Mouse (Mus musculus): ENCODE results near the gene Efcab8. TPM values are rescaled to one million over a fixed set of nuclear protein-coding genes. Genes with fewer than 3 reads are reported as not detected.

Efcab8 gene
- 0.10 TPM in 1 of 2 replicates, not detected in the other for total RNA-seq (2017)

DNA sequence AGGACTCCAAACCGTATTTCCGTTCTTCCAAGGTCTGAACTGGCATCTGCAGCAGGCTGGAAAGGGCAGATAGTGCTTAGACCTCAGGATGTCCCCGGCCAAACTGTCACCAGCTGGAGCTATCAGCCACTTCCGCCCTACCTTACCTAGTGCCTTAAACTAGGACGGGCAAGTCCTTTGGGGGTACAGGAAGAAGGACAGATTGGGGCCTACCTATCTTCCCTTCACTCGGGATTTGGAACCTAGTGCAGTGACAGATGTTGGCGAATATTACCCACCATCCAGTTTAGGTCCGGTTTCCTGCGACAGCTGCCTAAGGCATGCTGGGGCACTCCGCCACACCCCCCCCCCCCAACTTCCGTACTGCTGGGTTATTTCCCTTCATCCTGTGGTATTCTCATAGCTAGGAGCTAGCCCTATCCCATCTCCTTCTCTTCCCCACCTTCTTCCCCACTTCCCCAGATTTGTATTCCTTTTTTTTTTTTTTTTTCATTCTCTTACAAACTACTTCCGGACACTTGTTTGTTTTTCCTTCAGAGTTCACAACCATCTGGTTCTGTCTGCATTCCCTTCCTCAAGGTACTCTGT lies at the start of gene Efcab8:
Gene Efcab8 (plus strand): TSS at position 538 of the 588 bp plus-strand sequence.
- ATAC-seq (replicated peaks; ENCODE audit: low read depth, poor library complexity, severe bottlenecking): peak; percentile 75

GRCm38 (mm10) chr2:153734033-153734432 lies 45.7 kb upstream of the Efcab8 start:
- ATAC-seq (replicated peaks; ENCODE audit: low read depth, poor library complexity, severe bottlenecking): peak; percentile 36; the same call in 1 of the 2 replicates

- peak; percentile 95 for ATAC-seq (replicated peaks; ENCODE audit: low read depth, poor library complexity, severe bottlenecking)
These were observed 39.0 kb upstream of the Efcab8 start, which contains the start of gene Mapre1 for GRCm38 (mm10) chr2:153740500-153741436. Mapre1 (plus strand) TSS chr2:153741274.

DNA sequence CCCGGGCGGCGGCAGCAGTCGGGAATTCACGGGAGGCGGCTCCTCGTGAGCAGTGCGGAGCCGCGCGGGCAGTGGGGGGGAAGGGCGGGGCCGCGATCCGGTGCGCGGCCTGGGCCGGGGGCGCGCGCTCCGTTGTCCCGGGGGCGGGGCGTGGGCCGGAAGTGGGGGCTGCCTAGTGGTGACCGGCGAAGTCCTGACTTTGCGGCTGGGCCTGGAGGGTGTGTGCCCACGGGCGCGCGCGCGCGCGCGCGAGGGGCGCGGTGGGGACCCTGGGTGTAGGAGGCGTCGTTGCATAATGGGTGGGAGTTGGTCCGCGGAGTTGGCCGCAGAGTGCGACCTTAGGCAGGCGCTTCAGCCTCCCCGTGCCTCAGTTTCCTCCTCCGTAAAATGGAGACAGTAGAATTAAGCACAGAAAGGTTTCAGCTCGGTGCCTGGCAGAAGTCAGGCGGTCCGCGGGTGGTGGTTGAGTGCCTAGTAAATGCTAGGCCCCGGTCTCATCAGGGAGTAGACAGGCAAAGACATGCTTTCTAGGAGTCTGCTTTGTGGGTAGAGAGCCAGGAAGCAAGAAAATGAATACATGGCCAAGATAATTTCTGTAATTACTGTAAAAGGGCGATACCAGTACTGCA lies 38.2 kb upstream of the Efcab8 start:
- peak; percentile 32 for ATAC-seq (replicated peaks; ENCODE audit: low read depth, poor library complexity, severe bottlenecking)

- no peak for ATAC-seq (replicated peaks; ENCODE audit: low read depth, poor library complexity, severe bottlenecking)
These were observed 31.7 kb upstream of the Efcab8 start for GRCm38 (mm10) chr2:153747994-153748393.

DNA sequence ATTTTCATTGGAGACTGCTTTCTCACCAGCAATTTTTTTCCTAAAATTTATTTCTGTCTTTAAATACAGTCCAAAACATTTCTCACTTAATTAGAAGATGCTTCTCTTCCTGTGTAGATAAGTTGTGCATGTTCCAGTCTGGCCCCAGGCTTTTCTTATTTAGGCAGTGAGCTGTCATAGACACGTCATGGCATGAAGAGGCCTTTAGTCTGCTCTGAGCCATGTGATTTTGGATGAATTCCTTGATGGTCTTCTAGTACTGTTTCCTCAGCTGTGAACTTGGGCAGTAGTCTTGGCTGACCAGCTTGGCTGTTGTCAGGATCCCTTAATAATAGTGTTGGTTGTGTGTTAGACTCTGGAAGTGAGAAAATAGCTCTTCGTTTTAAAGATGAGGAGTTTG lies 29.4 kb upstream of the Efcab8 start:
- no peak for ATAC-seq (replicated peaks; ENCODE audit: low read depth, poor library complexity, severe bottlenecking)

DNA sequence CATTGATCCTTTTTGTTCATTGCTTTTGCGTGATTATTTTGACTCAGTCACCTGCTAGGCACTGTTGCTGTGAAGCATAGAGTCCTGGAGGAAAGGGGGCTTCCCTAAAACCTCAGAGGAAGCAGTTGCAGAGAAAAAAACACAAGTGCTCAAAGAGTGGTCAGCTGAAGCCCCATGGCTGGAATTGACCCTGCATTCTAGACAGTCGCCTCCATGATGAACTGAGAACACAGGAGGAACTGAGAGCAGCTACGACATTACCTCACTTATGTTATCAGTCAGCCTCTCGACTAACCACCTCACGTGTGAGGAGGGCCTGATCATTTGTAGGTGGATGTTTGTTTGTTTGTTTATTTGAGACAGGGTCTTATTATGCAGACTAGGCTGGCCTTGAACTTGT lies 17.6 kb upstream of the Efcab8 start:
- no peak for ATAC-seq (replicated peaks; ENCODE audit: low read depth, poor library complexity, severe bottlenecking)

GRCm38 (mm10) chr2:153767484-153767883 lies 12.2 kb upstream of the Efcab8 start:
- ATAC-seq (replicated peaks; ENCODE audit: low read depth, poor library complexity, severe bottlenecking): no peak

GRCm38 (mm10) chr2:153768881-153769280 lies 10.8 kb upstream of the Efcab8 start:
- no peak for ATAC-seq (replicated peaks; ENCODE audit: low read depth, poor library complexity, severe bottlenecking)

- no peak for ATAC-seq (replicated peaks; ENCODE audit: low read depth, poor library complexity, severe bottlenecking)
These were observed 6.8 kb upstream of the Efcab8 start for GRCm38 (mm10) chr2:153772950-153773349.

DNA sequence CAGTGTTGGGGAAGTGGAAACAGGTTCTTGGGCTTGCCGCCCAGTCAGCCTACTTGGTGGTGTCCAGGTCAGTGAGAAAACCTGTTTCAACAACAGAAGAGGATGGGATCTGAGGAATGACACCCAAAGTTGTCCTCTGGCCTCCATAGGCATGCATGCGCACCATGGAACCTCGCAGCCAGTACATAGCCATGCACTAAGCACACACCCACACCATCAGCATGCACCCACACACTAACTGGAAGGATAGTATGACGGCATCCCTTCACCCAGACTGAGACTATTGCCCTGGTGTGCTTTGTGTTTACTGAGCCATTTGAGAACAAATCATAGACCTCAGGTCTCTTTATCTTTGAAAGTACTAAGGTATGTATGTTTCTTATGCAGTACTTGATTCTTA lies 4.3 kb upstream of the Efcab8 start:
- no peak for ATAC-seq (replicated peaks; ENCODE audit: low read depth, poor library complexity, severe bottlenecking)

DNA sequence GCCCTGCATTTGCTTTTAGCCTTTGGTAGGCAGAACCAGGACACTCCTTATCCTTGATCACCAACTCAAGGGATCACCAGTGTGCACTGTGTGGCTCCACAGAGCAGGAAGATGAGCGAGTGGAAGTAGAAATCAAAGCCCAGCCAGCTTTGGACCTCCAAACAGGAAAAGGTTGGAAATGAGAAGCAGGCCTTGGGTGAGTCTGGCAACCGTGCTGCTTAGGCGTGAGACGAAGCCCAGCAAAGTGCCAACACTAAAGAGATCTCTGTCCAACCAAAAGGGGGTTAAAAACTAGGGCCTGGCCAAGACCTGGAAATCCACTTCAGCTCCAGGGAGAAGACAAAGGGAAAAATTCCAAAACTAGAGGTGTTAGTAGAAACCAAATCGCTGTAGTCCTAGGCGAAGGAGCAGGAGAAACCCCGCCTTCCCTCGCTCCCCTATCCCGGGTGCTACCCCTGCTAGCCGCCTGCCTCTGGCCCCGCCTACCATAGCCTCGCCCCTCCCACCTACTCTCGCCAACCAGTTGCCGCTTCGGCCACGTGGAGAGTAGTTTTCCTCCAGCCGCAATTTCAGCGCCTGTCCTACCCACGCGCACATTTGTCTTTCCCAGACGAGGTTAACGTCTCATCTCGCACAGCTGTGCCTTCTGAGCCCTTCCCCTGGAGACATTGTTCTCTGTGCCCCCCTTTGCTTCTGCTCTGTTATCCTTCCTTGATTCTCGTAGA lies 931 bp upstream of the Efcab8 start:
- ATAC-seq (replicated peaks; ENCODE audit: low read depth, poor library complexity, severe bottlenecking): peak; percentile 93

GRCm38 (mm10) chr2:153781181-153781580 lies 1.4 kb downstream of the Efcab8 start:
- ATAC-seq (replicated peaks; ENCODE audit: low read depth, poor library complexity, severe bottlenecking): no peak

- ATAC-seq (replicated peaks; ENCODE audit: low read depth, poor library complexity, severe bottlenecking): peak; percentile 55
These were observed 4.9 kb downstream of the Efcab8 start for GRCm38 (mm10) chr2:153784668-153785067.

- no peak for ATAC-seq (replicated peaks; ENCODE audit: low read depth, poor library complexity, severe bottlenecking)
These were observed 13.6 kb downstream of the Efcab8 start for GRCm38 (mm10) chr2:153793366-153793765.

GRCm38 (mm10) chr2:153795090-153795489 lies 15.4 kb downstream of the Efcab8 start:
- peak; percentile 48; the same call in 1 of the 2 replicates for ATAC-seq (replicated peaks; ENCODE audit: low read depth, poor library complexity, severe bottlenecking)

DNA sequence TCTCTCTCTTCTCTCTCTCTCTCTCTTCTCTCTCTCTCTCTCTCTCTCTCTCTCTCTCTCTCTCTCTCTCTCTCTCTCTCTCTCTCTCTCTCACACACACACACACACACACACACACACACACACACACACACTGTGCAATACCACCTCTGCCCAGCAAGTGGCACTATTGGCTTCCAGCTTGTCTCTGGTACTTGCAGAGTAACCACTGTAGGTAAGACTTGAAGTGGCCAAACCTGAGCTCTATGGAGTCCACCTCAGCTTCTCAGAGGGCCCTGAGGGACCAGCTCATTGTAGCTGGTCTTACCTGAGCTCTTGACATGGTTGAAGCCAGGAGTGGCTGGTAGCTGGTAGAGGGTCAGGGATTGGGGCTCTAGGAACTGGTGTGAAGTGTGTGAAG lies 27.7 kb downstream of the Efcab8 start:
- ATAC-seq (replicated peaks; ENCODE audit: low read depth, poor library complexity, severe bottlenecking): peak; percentile 73

- ATAC-seq (replicated peaks; ENCODE audit: low read depth, poor library complexity, severe bottlenecking): no peak
These were observed 28.4 kb downstream of the Efcab8 start for GRCm38 (mm10) chr2:153808146-153808545.

GRCm38 (mm10) chr2:153808841-153809240 lies 29.1 kb downstream of the Efcab8 start:
- ATAC-seq (replicated peaks; ENCODE audit: low read depth, poor library complexity, severe bottlenecking): no peak

- no peak for ATAC-seq (replicated peaks; ENCODE audit: low read depth, poor library complexity, severe bottlenecking)
These were observed 30.2 kb downstream of the Efcab8 start for GRCm38 (mm10) chr2:153809921-153810320.

Measured in common myeloid progenitor, adult 5-6 weeks (primary cell).